Mouse (Mus musculus): ENCODE measurements around the gene Sesn3. TPM values are rescaled to one million over a fixed set of nuclear protein-coding genes. Genes with fewer than 3 reads are reported as not detected.
A peak's percentile ranks its signal among the peaks of the same experiment; 100 is the strongest.

Gene Sesn3
- total RNA-seq, 4 experiments from 2014 or later = 118 to 153 (median 137) TPM

GRCm38 (mm10) chr9:14350787-14351186 is 75.9 kb downstream of the Sesn3 start:
- DNase-seq (ENCODE audit: low spot score in 2 of 2) = no peak

- DNase-seq (ENCODE audit: low spot score in 2 of 2) = no peak
These were observed 77.5 kb downstream of the Sesn3 start for GRCm38 (mm10) chr9:14352337-14352736.

- no peak for DNase-seq (ENCODE audit: low spot score in 2 of 2)
These were observed 80.0 kb downstream of the Sesn3 start for GRCm38 (mm10) chr9:14354852-14355251.

- DNase-seq (ENCODE audit: low spot score in 2 of 2) = no peak
These were observed 82.2 kb downstream of the Sesn3 start for GRCm38 (mm10) chr9:14357033-14357432.

GRCm38 (mm10) chr9:14362068-14362768 is 87.4 kb downstream of the Sesn3 start:
- DNase-seq (ENCODE audit: low spot score in 2 of 2) = no peak

GRCm38 (mm10) chr9:14363540-14363939 is 88.7 kb downstream of the Sesn3 start:
- no peak for DNase-seq (ENCODE audit: low spot score in 2 of 2)

- DNase-seq (ENCODE audit: low spot score in 2 of 2) = no peak
These were observed 89.9 kb downstream of the Sesn3 start for GRCm38 (mm10) chr9:14364719-14365118.

- DNase-seq (ENCODE audit: low spot score in 2 of 2) = no peak
These were observed 90.7 kb downstream of the Sesn3 start for GRCm38 (mm10) chr9:14365481-14366125.

- DNase-seq (ENCODE audit: low spot score in 2 of 2) = no peak
These were observed 93.0 kb downstream of the Sesn3 start for GRCm38 (mm10) chr9:14367850-14368249.

- DNase-seq (ENCODE audit: low spot score in 2 of 2) = no peak
These were observed 94.4 kb downstream of the Sesn3 start for GRCm38 (mm10) chr9:14369271-14369670.

- DNase-seq (ENCODE audit: low spot score in 2 of 2) = no peak
These were observed 97.6 kb downstream of the Sesn3 start for GRCm38 (mm10) chr9:14372440-14372839.

GRCm38 (mm10) chr9:14376149-14376548 is 101.3 kb downstream of the Sesn3 start:
- peak in 1 of 2 experiments; percentile 39 for DNase-seq (ENCODE audit: low spot score in 2 of 2)

GRCm38 (mm10) chr9:14378151-14378550 is 103.3 kb downstream of the Sesn3 start:
- no peak for DNase-seq (ENCODE audit: low spot score in 2 of 2)

- DNase-seq (ENCODE audit: low spot score in 2 of 2) = no peak
These were observed 105.0 kb downstream of the Sesn3 start for GRCm38 (mm10) chr9:14379769-14380385.

- peak; percentile 79 to 80 for DNase-seq (ENCODE audit: low spot score in 2 of 2)
These were observed 105.8 kb downstream of the Sesn3 start for GRCm38 (mm10) chr9:14380386-14381285.

GRCm38 (mm10) chr9:14381353-14382055 is 106.6 kb downstream of the Sesn3 start, which contains the start of gene Endod1:
Endod1 (minus strand) TSS chr9:14381507.
- no peak for DNase-seq (ENCODE audit: low spot score in 2 of 2)

GRCm38 (mm10) chr9:14382256-14382791 is 107.5 kb downstream of the Sesn3 start:
- no peak for DNase-seq (ENCODE audit: low spot score in 2 of 2)

Data from left cerebral cortex, adult 8-10 months (tissue).